Mouse (Mus musculus) NIH3T3 (cell line): ENCODE results near the gene Mrc2.

ENCODE experiments used
- DNase-seq: peaks from one replicate; pipeline ENCODE4 v3.0.0-alpha.2; 2012; ENCODE audit warnings: low read depth

Gene Mrc2

GRCm38 (mm10) chr11:105350643-105351042, 58.2 kb downstream of the Mrc2 start:
- DNase-seq = no peak

DNA sequence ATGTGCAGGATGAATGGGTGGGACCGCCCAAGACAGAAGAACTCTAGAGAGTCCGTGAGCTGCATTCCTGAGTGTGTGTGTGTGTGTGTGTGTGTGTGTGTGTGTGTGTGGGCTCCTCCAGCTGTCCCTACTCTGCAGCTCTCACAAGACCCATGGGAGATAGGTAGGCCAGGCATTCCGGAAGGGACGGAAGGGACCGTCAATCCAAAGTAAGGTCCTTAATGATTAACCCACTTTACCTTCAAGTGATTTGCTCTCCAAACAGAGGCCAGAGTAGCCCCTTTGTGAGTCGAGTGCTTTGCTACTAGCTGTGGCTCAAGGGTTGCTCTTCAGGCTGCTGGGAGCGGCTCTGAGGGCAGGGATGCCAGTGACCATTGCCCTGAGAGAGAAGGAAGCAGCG, 59.7 kb downstream of the Mrc2 start:
- no peak for DNase-seq

GRCm38 (mm10) chr11:105352954-105353890, 60.8 kb downstream of the Mrc2 start:
- DNase-seq = peak; percentile 78

- no peak for DNase-seq
Observed at GRCm38 (mm10) chr11:105353891-105354280, 61.4 kb downstream of the Mrc2 start.

- DNase-seq = no peak
Observed at GRCm38 (mm10) chr11:105356301-105356700, 63.9 kb downstream of the Mrc2 start.

DNA sequence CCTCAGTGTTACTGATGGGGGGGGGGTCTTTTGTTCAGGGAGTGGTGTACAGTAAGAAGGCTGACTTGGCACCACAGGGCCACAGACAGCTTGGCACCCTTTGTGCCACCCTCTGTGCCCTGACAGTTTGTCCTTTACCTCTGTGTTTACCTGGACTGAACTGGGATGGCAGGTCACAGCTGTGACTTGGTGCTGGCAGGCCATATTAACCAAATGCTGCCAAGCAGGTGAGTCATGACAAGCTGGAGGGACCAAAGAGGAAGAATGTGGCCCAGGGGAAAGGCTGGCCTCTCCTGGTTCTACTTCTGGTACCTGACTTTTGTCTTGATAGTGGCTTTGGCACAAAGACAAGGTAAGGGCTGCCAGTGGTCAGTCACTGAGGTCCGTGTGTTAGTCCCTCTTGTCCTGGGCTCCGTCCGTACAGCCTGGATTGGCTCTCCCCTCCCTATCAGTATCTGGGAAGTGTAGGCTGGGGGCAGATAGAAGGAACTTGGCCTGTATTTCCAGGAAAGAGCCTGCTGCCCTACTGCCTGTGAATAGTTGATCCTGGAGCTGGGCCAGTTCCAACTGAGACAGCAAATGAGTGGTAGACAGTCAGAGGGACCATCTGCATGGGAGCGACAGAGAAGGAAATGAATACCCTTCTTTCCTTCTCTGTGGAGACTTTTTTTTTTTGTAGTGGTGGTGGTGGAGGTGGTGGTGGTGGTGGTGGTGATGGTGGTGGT, 69.8 kb downstream of the Mrc2 start:
- peak; percentile 30 for DNase-seq

DNA sequence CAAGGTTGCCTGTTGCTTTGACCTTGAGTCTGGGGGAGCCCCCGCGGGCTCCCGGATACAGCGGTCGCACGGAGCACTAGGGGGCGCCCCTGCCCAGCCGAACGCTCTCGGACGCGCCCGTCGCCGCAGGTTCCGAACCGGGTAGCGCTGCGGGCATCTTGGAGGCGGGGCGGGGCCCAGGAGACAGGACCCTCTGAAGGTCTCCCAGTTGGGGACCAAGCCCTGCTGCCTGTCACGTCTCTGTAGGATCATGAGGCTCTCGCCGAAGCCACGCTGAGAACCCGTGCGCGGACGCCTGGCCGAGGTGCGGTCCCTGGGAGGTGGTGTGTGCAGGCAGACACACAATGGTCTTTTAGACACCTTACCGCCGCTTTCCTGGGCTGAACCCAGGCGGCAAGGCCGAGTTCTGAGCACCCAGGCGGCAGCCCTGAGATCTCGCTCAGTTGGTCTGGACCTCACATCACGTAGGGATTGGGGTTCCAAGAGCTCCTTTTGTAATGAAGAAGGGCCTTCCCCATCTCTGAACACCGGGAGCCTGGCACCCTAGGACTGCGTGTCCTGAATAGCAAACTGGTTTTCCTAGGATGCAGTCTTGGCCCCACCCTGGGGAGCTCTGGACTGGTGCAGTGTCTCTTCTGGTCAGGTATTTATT, 70.6 kb downstream of the Mrc2 start:
- peak; percentile 83 for DNase-seq

DNA sequence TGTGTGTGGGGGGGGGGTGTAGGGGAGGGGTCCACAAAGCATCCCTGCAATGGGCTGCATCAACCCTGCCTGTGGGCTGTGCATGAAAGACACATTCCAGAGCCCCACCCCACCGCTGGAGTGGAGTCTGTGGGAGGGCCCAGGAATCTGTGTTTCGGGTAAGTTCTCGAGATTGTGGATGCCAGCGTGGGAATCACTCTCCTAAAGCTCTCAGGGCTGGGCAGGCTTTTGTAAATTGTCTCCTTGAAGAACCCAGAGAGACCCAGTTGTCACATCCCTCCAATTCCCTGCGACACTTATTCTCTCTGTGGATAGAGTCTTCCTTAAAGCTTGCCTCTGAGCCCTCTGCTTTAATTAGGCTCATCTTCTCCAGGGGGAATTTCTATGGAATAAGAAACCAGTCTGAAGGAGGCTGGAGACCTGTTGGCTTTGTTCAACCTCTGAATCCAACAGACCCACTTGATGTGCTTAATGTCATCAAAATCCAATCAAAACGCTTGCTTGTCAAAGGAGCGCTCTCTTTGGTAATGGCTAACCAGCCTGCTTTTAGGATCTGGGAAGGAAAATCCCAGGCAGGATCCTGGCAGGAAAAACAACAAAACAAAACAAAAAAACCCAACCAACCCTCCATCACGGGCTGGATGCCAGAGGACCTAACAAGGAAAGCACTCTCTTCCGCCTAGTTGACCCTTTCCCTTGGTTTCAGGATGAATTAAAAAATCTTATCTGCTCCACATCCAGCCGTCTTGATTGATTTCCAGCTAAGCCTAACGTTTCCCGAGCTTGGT, 71.3 kb downstream of the Mrc2 start:
- peak; percentile 51 for DNase-seq

DNA sequence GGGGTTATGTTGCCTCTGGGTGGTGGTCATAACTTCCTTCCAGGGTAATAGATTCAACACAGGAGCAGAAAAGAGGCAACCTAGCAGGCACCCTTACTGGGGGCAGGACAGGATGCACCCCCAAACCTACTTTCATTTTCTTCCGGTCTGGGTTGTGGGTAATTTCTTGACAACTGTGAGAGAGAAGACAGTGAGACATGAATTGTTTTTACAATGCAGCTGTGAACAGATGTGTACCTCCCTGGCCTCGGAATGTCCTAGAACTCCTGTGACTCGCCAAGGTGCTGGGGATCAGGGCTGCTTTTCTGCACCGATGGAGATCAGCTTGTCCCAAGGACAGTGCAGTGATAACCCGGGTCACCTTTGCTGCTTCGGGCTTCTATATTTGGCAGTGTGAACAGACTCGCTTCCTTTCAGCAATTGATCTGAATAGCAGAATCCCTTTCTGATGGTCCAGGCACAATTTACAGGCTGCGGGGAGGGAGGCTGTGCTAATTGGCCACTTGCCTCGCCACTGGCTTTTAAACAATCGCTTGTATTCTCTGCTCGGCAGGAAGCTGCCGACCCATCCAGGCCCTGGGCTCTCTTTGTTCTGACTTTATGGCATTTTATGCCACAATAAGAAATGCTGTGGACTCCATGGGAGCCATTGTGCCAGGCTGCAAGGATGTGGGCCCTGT, 72.1 kb downstream of the Mrc2 start:
- DNase-seq = no peak

GRCm38 (mm10) chr11:105365611-105366010, 73.2 kb downstream of the Mrc2 start:
- no peak for DNase-seq

- no peak for DNase-seq
Observed at GRCm38 (mm10) chr11:105366051-105366450, 73.6 kb downstream of the Mrc2 start.

- no peak for DNase-seq
Observed at GRCm38 (mm10) chr11:105367163-105367562, 74.7 kb downstream of the Mrc2 start.

DNA sequence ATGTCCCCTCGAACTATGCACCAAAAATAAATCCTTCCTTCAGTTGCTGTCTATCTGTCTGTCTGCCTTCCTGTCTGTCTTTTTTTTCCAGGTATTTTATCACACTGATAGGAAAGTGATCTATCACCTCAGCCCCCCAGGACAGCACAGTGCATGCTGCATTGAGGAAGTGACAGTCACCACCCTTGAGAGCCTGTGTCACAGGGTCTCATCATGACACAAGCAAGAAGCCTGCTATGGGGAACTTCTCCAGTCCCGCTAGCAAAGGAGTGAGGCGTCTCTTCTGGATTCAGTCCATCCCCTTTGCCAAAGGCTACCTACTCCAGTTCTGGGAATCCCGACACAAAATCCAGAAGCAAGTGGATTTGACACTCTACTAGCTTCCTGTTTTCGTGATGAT, 76.4 kb downstream of the Mrc2 start:
- DNase-seq = no peak

DNA sequence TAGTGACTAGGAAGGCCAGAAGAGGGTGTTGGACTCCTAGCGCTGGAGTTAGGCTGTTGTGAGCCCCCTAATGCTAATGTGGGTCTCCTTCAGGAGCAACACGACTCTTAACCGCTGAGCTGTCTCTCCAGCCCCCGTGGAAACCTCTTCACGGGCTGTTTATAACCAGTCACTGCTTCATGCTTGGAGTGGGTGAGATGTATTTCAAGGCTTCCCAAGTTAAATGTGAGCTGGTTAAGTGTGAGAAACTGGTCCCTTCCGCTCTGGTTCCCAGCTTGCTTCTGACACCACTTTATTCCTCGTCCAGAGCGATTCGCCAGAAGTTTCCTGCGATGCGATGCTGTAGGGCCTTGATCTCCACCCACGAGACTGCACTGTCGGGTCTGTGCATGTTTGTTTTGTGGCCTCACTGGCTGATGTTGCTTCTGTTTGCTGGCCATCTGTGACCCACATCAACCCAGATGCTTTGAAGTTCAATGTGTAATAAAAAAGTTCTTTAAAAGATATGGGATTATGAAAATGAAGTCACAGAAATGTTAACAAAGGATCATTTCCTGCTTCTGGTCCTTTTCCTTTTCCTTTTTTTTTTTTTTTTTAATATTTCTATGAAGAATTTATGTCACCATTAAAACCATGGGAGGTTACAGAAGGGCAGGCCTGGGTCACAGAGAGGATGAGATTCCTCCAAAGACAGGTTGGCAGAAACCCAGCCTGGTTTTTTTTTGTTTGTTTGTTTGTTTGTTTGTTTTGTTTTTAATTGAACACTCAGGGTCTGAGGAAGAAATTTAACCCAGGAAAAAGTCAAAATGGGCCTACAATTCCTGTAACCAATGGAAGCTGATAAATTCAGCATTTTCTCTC, 77.3 kb downstream of the Mrc2 start:
- no peak for DNase-seq

- DNase-seq = no peak
Observed at GRCm38 (mm10) chr11:105371818-105372217, 79.4 kb downstream of the Mrc2 start.

GRCm38 (mm10) chr11:105373881-105374280, 81.4 kb downstream of the Mrc2 start:
- DNase-seq = no peak

DNA sequence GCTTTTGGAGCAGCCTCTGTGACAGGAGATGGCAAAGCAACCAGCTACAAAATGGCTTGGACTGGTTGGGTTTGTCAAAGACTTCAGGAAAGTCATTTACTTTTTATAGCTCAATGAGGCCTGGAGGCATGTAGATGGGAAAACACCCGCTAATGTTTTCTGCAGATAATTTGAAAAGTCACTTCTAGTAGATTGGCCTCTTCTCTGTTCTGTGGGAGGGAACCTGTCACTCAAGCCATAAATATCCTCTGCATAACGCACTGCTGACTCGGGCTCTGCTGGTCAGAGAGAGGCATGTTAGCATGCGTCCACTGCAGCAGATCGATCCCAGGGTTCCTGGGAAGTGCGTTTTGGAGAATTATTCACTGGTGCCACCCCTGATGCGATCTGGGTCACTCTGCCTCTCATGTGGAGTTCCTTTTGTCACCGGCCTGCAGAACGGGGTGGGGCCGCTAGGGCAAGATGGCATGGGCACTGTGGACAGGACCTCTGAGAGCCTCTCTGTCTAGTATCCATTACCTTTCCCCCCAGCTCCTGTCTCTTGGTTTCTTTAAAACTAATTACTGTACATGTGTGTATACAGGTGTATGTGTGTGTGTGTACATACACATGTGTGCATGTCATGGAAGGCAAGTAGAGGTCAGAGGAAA, 82.2 kb downstream of the Mrc2 start:
- DNase-seq = no peak

DNA sequence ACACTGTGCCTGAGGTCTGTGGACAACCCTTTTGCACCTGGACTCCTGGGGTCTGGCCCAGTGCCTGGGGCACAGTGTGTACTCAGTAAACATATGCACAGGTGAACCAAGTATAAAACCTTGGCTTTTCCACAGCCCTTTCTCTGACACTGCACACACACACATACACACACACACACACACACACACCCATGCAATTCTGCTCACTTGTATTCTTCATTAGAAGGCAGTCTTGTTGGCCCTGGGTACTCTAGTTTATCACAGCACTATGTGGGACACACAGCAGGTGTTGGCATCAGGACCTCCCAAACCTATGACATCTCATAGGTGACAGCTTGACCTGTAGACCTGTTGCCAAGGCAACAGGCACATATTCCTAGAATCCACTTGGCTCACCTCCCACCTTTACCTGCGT, 83.4 kb downstream of the Mrc2 start:
- DNase-seq = no peak

GRCm38 (mm10) chr11:105385266-105385665, 92.8 kb downstream of the Mrc2 start:
- no peak for DNase-seq

- DNase-seq = peak; percentile 58
Observed at GRCm38 (mm10) chr11:105388636-105389035, 96.2 kb downstream of the Mrc2 start.
